Mouse (Mus musculus) liver, embryonic 16.5 days (tissue): ENCODE data around the gene Gng10. TPM values are rescaled to one million over a fixed set of nuclear protein-coding genes. Genes with fewer than 3 reads are reported as not detected.

Source experiments
- ATAC-seq: fragments of 200-750 bp; cut with Nextera tagmentation; 2 replicates; pipeline ENCODE4 v1.8.0; 2017; ENCODE audit warnings: low read depth, mild to moderate bottlenecking, moderate number of reproducible peaks, moderate library complexity
- H3K27ac ChIP-seq: fragments of 300-500 bp; sonication (generic); 2 replicates; pipeline ENCODE4 v1.5.1; 2014; ENCODE audit warnings: mild to moderate bottlenecking, low read length
- H3K27me3 ChIP-seq: fragments of 300-500 bp; sonication (generic); 2 replicates; pipeline ENCODE4 v1.6.1; 2014; ENCODE audit warnings: low read depth, low read length, mixed read lengths; ENCODE audit not compliant: control insufficient read depth, insufficient read depth
- H3K36me3 ChIP-seq: fragments of 300-500 bp; sonication (generic); 2 replicates; pipeline ENCODE4 v1.6.1; 2014; ENCODE audit warnings: mild to moderate bottlenecking; ENCODE audit not compliant: control insufficient read depth, insufficient read depth
- H3K4me1 ChIP-seq: fragments of 300-500 bp; sonication (generic); 2 replicates; pipeline ENCODE4 v1.6.1; 2014; ENCODE audit warnings: low read depth, low read length, mixed read lengths; ENCODE audit not compliant: control insufficient read depth
- H3K4me2 ChIP-seq: fragments of 300-500 bp; sonication (generic); 2 replicates; pipeline ENCODE4 v1.6.1; 2014; ENCODE audit warnings: low read depth, low read length, mixed read lengths
- H3K4me3 ChIP-seq: fragments of 300-500 bp; sonication (generic); 2 replicates; pipeline ENCODE4 v1.5.1; 2014; ENCODE audit warnings: low read depth, mild to moderate bottlenecking, low read length
- H3K9ac ChIP-seq: fragments of 300-500 bp; sonication (generic); 2 replicates; pipeline ENCODE4 v1.6.1; 2014; ENCODE audit warnings: low read depth, low read length
- H3K9me3 ChIP-seq: fragments of 300-500 bp; sonication (generic); replicated peaks from 2 replicates; pipeline ENCODE4 v1.6.1; 2016; ENCODE audit warnings: low read length; ENCODE audit not compliant: control insufficient read depth
- WGBS: fragments of 180-500 bp; shearing (Covaris S2); extraction: QIAGEN DNeasy Blood & Tissue Kit; methylation state at CpG from one replicate; pipeline ENCODE4 v1.1.7; 2014; ENCODE audit not compliant: insufficient replicate concordance; 5-methylcytosine and 5-hydroxymethylcytosine counted together
- polyA plus RNA-seq: library from polyadenylated mRNA; unstranded; fragments of >200 nt; fragmentation: Nextera tagmentation; extraction: Ambion mirVana; gene quantifications from 2 replicates; pipeline ENCODE4 v1.2.1, GENCODE M21; 2015

Gene Gng10
- polyA plus RNA-seq, 1 experiment from 2014 or later = 12.5 TPM

GRCm38 (mm10) chr4:59089391-59089790 is 54.5 kb downstream of the Gng10 start:
- H3K27ac ChIP-seq = no peak overlapping the region
- no peaks in the 10 kb centered on the region for H3K4me1 ChIP-seq
- H3K9me3 ChIP-seq = no peaks in the 10 kb centered on the region
- no peak overlapping the region for H3K4me2 ChIP-seq
- H3K4me3 ChIP-seq = no peak overlapping the region
- WGBS = 15% methylated on average over 1 of the region's 1 CpGs
- ATAC-seq = no peak
- H3K36me3 ChIP-seq = no peaks in the 10 kb centered on the region
- H3K9ac ChIP-seq = no peak overlapping the region
- no peaks in the 10 kb centered on the region for H3K27me3 ChIP-seq

Other genes with a start within 250 kb of the Gng10 start
- gene Olfr267, start 247.4 kb upstream of the Gng10 start, polyA plus RNA-seq = not detected in 2 replicates
- gene Ecpas, start 122.3 kb upstream of the Gng10 start, polyA plus RNA-seq = 12.7 and 14.0 TPM in 2 replicates
- gene Zkscan16, start 91.5 kb upstream of the Gng10 start, polyA plus RNA-seq = 0.04 and 0.05 TPM in 2 replicates
- 12.2 and 13.3 TPM in 2 replicates for gene Ptgr1, start 48.0 kb upstream of the Gng10 start, polyA plus RNA-seq
- 3.9 and 5.5 TPM in 2 replicates for gene Dnajc25, start 40.0 kb upstream of the Gng10 start, polyA plus RNA-seq
- gene Gm20503, start 31.9 kb upstream of the Gng10 start, polyA plus RNA-seq = 4.2 and 6.3 TPM in 2 replicates
- not detected in 2 replicates for gene AI481877, start 103.9 kb downstream of the Gng10 start, polyA plus RNA-seq
- gene Ugcg, start 154.2 kb downstream of the Gng10 start, polyA plus RNA-seq = 4.6 and 4.8 TPM in 2 replicates